Mouse (Mus musculus) stomach, embryonic 15.5 days (tissue): ENCODE results near the gene Cd33. TPM values are rescaled to one million over a fixed set of nuclear protein-coding genes. Genes with fewer than 3 reads are reported as not detected.

ENCODE experiments used
- polyA plus RNA-seq: library from polyadenylated mRNA; unstranded; fragments of >200 nt; fragmentation: Nextera tagmentation; extraction: Ambion mirVana; gene quantifications from 2 replicates; pipeline ENCODE4 v1.2.1, GENCODE M21; 2015

The Cd33 gene
- polyA plus RNA-seq, 1 experiment from 2014 or later = 2.1 TPM

Other genes starting within 250 kb of the Cd33 start
- 10.4 and 10.7 TPM in 2 replicates for gene Zfp715, start 231.1 kb downstream of the Cd33 start, polyA plus RNA-seq
- gene Siglecf, start 193.1 kb downstream of the Cd33 start, polyA plus RNA-seq = 0.37 and 0.45 TPM in 2 replicates
- gene Siglecg, start 136.2 kb downstream of the Cd33 start, polyA plus RNA-seq = 0.28 and 0.30 TPM in 2 replicates
- gene Lim2, start 116.8 kb downstream of the Cd33 start, polyA plus RNA-seq = 0.15 and 0.77 TPM in 2 replicates
- 3.7 and 4.4 TPM in 2 replicates for gene Nkg7, start 107.4 kb downstream of the Cd33 start, polyA plus RNA-seq
- gene Cldnd2, start 103.6 kb downstream of the Cd33 start, polyA plus RNA-seq = 0.21 TPM in 1 of 2 replicates, not detected in the other
- gene Etfb, start 100.3 kb downstream of the Cd33 start, polyA plus RNA-seq = 353 and 355 TPM in 2 replicates
- gene Gm45233, start 100.3 kb downstream of the Cd33 start, polyA plus RNA-seq = 0.96 and 1.1 TPM in 2 replicates
- 6.0 and 7.7 TPM in 2 replicates for gene Vsig10l, start 81.3 kb downstream of the Cd33 start, polyA plus RNA-seq
- gene Iglon5, start 54.4 kb downstream of the Cd33 start, polyA plus RNA-seq = 0.49 and 0.55 TPM in 2 replicates
- gene 4931406B18Rik, start 38.5 kb downstream of the Cd33 start, polyA plus RNA-seq = not detected in 2 replicates
- gene Zfp658, start 17.8 kb upstream of the Cd33 start, polyA plus RNA-seq = 2.9 and 3.6 TPM in 2 replicates
- 10.3 and 11.3 TPM in 2 replicates for gene Zfp719, start 35.2 kb upstream of the Cd33 start, polyA plus RNA-seq
- gene Zfp819, start 62.7 kb upstream of the Cd33 start, polyA plus RNA-seq = not detected in 2 replicates
- 1.1 and 2.2 TPM in 2 replicates for gene Ceacam18, start 90.3 kb upstream of the Cd33 start, polyA plus RNA-seq
- gene Siglece, start 115.7 kb upstream of the Cd33 start, polyA plus RNA-seq = 1.7 and 2.0 TPM in 2 replicates
- gene Ctu1, start 127.6 kb upstream of the Cd33 start, polyA plus RNA-seq = 14.3 and 14.7 TPM in 2 replicates
- 0.21 TPM in 1 of 2 replicates, not detected in the other for gene Klk14, start 146.0 kb upstream of the Cd33 start, polyA plus RNA-seq
- gene Klk13, start 168.1 kb upstream of the Cd33 start, polyA plus RNA-seq = 2.0 and 5.5 TPM in 2 replicates
- 0.57 and 2.4 TPM in 2 replicates for gene Klk12, start 224.5 kb upstream of the Cd33 start, polyA plus RNA-seq
- gene Klk11, start 230.2 kb upstream of the Cd33 start, polyA plus RNA-seq = 4.0 and 8.7 TPM in 2 replicates
- gene Klk10, start 236.6 kb upstream of the Cd33 start, polyA plus RNA-seq = 4.1 and 17.4 TPM in 2 replicates
- gene Klk9, start 247.5 kb upstream of the Cd33 start, polyA plus RNA-seq = 0.17 and 0.77 TPM in 2 replicates